Mouse (Mus musculus) ovary, postnatal 36 days (tissue): ENCODE measurements at regions not wholly inside any gene's neighbourhood (a gene's known extent, or its start where the extent isn't known, plus 50 kb on each side); places are given as distances from the start of the nearest gene placed in this dataset.

Experiments
- DNase-seq: peaks from one replicate; pipeline ENCODE4 v3.0.0; 2022; ENCODE audit warnings: low spot score, mixed read lengths

GRCm38 (mm10) chr2:118031662-118032061 lies 80.0 kb upstream of the Thbs1 start:
- DNase-seq = no peak

- DNase-seq = no peak
Observed at GRCm38 (mm10) chr2:118033377-118033776, 78.3 kb upstream of the Thbs1 start.

- DNase-seq = no peak
Observed at GRCm38 (mm10) chr2:118034026-118034425, 77.7 kb upstream of the Thbs1 start.

- DNase-seq = no peak
Observed at GRCm38 (mm10) chr2:118035333-118035732, 76.3 kb upstream of the Thbs1 start.

GRCm38 (mm10) chr2:118038859-118039818 lies 72.5 kb upstream of the Thbs1 start:
- peak; percentile 40 for DNase-seq

- no peak for DNase-seq
Observed at GRCm38 (mm10) chr2:118039819-118040206, 71.9 kb upstream of the Thbs1 start.

- DNase-seq = no peak
Observed at GRCm38 (mm10) chr2:118042380-118043055, 69.2 kb upstream of the Thbs1 start.

- DNase-seq = no peak
Observed at GRCm38 (mm10) chr2:118044666-118045065, 67.0 kb upstream of the Thbs1 start.

- DNase-seq = no peak
Observed at GRCm38 (mm10) chr2:118050326-118050725, 61.4 kb upstream of the Thbs1 start.

GRCm38 (mm10) chr2:118051610-118052009 lies 60.1 kb upstream of the Thbs1 start:
- no peak for DNase-seq

GRCm38 (mm10) chr2:118053512-118053911 lies 58.2 kb upstream of the Thbs1 start:
- no peak for DNase-seq

- no peak for DNase-seq
Observed at GRCm38 (mm10) chr2:118058654-118059395, 52.9 kb upstream of the Thbs1 start.

GRCm38 (mm10) chr2:118061291-118061690 lies 50.4 kb upstream of the Thbs1 start:
- no peak for DNase-seq
